Mouse (Mus musculus) erythroblast, adult 5-6 weeks (primary cell): ENCODE data around the gene Mgll. TPM values are rescaled to one million over a fixed set of nuclear protein-coding genes. Genes with fewer than 3 reads are reported as not detected.

ENCODE experiments used
- ATAC-seq: replicated peaks from 2 replicates; pipeline ENCODE4 v1.8.0; 2016; ENCODE audit warnings: moderate number of reproducible peaks, mild to moderate bottlenecking, moderate TSS enrichment, inconsistent platforms; ENCODE audit not compliant: poor library complexity, low FRiP score, severe bottlenecking
- total RNA-seq, 2 experiments: library from RNA; stranded (forward) in 1 of 2; stranded (reverse) in 1 of 2; fragments of 150-400 nt in 1 of 2; fragments of 200-764, 138-1000 nt in 1 of 2; gene quantifications; 2 replicates each; pipeline versions ENCODE4 v1.2.3 to v1.2.4; 2015 to 2017; ENCODE audit warnings: low replicate concordance in 2 of 2

Mgll gene
- total RNA-seq, 2 experiments from 2014 or later = 29.8 to 44.1 TPM

DNA sequence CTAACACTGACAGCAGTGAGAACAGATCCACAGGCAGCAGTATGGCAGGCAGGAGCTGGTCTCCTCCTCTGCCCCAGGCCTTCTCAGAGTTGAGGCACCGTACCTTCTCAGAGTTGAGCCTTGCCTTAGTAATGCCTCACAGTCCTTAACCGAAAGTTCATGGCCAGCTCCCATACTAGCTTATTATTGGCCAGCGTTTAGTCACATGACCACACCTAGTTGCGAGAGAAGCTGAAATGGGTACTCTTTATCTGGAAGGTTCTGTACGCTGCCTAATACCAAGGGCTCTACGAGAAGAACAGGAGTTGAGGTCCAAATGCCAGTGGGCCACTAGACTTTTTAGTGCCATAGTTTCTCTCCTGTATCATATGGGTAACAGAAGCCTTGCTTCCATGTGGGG, 97.1 kb downstream of the Mgll start:
- ATAC-seq = no peak

DNA sequence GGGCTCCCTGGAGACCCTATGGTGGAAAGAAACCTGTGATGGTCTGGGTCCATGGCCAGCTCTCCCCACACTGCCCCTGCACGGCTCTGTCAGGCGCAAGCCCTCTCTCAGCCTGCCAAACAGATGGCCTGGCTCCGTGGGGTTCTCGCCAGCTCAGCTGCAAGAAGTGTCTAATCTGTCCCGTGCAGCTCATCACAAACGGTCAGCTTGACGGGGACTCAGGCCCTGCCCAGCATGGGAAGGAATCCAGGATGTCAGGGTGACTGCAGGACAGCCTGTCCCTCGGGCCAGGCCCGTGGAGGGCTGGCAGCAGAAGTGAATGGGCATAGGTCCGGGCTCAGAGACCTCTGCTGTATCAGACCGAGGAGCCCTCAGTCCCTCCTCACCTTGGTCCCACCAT, 97.7 kb downstream of the Mgll start:
- ATAC-seq = 0 out of 2 replicates have a peak, but pooled peaks have one; percentile 12

DNA sequence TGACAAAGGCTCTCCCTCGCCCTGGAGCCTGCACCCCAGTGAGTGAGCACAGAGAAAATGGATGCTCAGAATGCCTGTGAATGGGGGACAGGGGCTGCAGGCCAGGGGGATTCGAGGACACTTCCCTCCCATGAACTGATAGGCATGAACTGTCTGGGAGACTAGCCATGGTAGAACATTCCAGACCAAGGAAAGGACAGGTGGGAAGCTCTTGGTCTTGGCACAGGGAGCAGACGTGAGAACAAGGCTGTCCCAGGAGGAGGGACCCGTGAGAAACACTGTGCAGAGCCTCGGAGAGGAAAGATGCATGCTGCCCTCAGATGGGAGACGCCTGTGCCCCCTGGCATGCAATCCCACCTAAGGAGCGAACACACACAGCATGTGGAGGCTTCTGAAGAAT, 100.0 kb downstream of the Mgll start:
- no peak for ATAC-seq

GRCm38 (mm10) chr6:88826088-88826487, 101.9 kb downstream of the Mgll start:
- ATAC-seq = no peak

- no peak for ATAC-seq
Observed at GRCm38 (mm10) chr6:88826545-88826944, 102.3 kb downstream of the Mgll start.

- no peak for ATAC-seq
Observed at GRCm38 (mm10) chr6:88826965-88827364, 102.8 kb downstream of the Mgll start.

DNA sequence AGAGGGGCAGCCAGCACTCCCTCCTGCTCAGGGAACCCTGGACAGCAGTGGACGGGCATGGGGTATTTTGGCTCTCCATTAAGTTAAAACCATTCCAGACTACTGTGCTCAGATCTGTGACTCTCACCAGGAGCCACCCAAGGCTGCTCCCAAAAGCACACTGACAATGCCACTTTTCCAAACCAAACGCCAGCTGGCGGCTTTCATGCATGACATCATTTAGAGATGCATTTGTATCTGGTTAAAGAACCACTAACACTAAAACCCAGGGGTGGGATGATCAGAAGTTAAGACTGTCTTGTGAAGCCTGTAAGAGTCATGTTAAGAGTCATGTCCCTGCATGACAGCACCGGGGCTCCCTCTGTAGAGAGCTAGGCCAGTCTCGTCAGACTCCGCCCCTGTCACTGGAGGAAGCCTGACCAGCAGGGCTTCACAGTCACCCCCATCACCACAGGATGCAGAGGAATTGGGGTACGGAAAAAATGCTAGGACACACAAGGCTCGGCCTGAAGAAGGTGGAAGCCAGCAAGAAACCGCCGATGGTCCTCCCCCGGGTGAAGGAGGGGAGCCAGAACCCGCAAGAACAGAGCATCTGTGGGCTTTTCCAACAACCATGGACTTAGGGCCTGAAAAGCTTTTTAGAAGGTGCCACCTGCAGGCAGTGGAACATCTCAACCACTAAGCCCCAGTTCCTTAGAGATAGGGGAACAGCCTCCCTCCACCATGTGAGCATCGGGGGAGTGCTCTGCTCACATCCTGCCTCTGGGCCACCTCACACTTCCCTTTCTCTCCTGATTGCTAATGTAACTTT, 103.4 kb downstream of the Mgll start:
- ATAC-seq = no peak

DNA sequence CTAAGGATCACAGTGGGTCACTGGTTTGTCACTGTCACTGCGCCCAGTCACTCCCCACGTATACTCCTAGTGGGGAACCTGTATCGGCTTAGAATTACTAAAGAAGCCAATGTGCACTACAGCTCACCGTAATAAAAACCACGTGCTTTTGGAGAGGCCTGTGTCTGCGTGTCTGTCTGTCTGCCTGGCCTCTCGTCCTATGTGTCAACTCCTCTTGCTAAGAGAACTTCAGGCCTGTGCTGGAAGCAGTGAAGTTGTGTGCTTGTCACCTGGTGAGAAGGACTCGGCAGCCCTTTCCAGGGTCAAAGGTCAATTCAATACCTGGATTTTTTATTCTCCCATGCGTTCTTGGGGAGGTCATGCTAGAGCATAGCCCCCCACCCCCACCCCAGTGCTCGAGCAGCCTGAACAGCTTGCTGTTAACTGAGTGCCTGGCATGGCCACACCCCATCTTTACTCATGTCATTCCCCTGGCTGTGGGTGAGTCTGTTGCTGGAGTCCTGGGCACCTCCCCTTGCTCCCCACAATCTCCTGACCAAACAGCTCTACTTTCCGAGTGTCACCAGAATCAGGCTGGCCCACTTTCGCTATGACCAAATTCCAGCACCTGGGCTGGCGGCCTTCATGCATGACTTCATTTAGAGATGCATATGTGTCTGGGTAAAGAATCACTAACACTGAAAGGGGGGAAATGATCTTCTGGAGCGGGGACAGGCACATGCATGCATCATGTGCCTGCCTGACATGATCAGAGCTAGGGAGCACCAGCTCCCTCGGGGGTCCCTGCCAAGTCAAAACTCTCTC, 104.2 kb downstream of the Mgll start:
- no peak for ATAC-seq

DNA sequence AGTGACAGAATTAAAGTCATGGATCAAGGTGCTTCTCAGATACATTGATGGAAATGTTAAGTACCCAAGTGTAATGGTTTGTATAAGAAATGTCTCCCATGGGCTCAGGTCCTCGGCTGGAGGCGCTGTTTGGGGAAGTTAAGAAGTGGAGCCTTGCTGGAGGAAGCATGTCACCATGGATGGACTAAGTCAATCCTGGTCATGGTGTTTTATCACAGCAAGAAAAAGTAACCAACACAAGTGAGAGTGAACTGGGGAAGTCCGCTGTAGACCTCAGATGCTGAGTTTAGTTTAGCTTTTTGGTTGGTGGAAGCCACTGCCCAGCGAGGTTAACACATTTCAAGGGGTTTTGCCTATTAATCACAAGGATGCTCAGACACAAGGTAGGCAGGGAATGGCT, 105.4 kb downstream of the Mgll start:
- ATAC-seq = no peak

GRCm38 (mm10) chr6:88830112-88830702, 106.0 kb downstream of the Mgll start:
- no peak for ATAC-seq

DNA sequence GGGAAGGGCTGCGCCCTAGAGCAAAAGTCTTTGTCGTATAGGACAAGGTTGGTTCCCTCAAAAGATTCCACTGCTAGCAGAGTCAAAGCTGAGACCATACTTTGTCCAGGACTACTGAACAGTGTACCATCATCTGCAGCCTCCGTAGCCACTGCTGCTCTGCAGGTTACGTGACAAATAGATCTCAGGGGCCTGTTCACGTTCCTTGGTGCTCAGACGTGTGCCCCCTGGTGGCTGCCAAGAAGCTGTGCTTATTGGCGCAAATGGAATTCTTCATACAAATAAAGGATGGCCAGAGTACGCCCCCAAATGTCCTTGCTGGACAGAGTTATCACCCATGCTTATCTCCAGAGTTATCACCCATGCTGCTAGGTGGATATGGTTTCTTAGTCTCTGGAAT, 107.2 kb downstream of the Mgll start:
- ATAC-seq = peak; percentile 46

GRCm38 (mm10) chr6:88832663-88833062, 108.5 kb downstream of the Mgll start:
- no peak for ATAC-seq

DNA sequence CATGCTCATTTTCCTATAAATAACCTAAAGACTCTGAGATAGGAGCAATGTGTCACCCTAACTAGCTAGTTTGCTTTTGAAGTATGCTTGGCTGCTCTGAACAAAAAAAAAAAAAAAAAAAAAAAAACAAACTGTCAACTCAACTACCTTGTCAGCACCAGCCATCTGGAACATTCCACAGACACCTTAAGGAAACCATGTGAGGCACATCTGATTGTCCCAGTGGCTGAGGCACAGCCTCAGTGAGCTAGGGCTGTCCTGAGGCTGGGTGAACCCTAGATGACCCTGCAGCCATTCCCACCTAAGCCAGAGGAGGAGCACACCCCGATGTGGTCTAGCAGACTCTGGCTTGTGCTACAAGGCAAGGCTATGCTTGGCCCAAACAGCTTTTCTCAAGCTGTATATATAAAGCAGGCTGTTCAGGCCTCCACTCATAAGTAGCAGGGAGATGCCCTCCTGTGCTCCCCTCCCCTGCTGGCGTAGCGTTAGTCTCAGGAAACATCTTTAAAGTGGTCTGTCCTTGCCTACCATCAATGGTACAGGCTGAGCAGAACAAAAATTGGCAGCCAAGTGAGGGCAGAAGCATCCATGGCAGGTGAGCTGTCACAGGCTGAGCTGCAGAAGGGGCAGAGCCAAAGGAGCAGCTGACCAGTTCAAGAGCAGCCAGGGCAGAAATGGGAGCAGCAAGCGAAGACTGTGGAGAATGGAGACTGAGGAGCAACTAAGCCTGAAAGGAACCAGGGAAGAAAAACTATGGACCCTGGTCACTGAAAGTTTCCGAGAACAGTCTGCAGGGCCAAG, 109.3 kb downstream of the Mgll start:
- ATAC-seq = 0 out of 2 replicates have a peak, but pooled peaks have one; percentile 5

DNA sequence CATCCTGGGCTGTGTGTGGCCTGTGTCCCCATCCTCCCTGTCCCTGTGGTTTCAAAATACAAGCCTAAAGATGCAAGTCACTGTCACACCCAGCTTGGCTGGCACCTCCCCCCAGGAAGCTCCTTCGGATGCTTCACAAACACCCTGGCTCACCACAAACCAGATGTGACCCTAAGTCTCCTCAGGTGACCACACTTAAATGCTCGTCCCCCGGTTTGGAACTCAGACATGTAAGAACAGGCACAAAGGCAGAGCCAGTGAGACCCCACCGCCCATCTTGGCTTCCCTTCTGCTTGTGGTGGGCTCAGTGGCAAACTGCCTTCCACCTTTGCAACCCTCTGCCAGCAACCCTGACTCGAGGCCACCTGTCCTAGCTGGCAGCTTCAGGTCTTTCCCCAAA, 110.8 kb downstream of the Mgll start:
- ATAC-seq = peak; percentile 84

GRCm38 (mm10) chr6:88836178-88836819, 112.1 kb downstream of the Mgll start:
- ATAC-seq = no peak

DNA sequence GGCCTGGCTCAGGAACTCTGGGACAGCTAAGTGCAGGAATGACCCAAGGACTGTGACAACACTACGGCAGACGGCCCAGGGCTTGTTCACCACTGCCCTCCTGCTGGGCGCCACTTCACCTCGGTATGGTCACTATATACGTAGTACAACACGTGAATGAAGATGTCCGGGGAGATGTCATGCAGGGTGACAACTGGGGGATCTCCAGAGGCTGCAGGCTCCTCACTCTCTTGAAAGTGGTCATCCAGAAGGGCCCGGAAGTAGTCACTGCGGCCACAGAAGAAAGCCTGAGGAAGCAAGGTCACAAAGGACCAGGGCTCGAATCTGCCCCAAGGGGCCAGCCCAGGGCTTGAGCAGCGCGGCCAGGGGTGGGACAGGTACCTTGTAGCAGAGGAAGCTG, 113.8 kb downstream of the Mgll start:
- no peak for ATAC-seq

DNA sequence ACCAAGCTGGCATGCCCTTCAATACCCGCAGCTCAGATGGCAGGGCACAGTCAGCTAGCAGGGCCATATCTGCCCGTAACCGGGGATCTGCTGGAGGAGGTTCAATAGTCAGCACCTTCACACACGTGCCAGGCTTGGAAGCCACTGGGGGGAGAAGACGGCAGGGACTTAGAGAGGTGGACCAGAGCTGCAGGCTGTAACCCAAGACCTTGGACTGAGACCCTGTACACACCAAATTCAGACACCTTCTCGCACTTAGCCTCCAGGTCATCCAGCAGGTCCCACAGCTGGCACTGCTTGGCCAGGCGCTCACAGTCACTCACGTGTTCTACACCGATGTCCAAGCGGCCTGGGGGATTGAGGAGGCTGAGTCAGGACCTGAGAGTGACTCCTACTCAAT, 114.4 kb downstream of the Mgll start:
- no peak for ATAC-seq

- no peak for ATAC-seq
Observed at GRCm38 (mm10) chr6:88839135-88839970, 115.1 kb downstream of the Mgll start.

DNA sequence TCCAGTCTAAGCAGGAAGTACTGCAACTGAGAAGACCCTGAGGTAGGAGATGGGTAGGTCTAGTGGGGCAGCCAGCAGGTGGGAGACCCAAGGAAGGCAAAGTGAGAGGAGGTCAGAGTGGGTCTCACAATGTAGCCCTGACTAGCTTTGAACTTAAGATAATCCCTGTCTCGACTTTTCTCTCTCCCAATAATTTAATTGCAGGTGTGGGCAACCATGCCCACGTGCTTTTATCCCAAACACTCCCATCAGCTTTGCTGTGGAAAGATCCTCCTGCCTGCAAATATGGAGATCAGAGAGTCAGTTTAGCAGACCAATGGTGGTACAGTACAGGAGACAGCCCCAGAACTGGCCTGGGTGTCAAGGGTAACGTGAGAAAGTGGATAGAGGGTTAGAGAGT, 116.0 kb downstream of the Mgll start:
- ATAC-seq = no peak
